Mouse (Mus musculus): ENCODE measurements around the gene Trip4.

- TF ChIP-seq CTCF (IDR thresholded peaks at IDR 0.05; ENCODE audit: extremely low read depth, insufficient read depth, low read length) (no peak), POLR2A (IDR thresholded peaks at IDR 0.05; ENCODE audit: extremely low read depth, insufficient read depth, low read length) (no peak)
These were observed 1.2 kb upstream of the Trip4 start for GRCm38 (mm10) chr9:65909837-65910236.
